Mouse (Mus musculus) kidney, postnatal 36 days (tissue): ENCODE results near the gene Slc24a3.
A peak's percentile ranks its signal among the peaks of the same experiment; 100 is the strongest.

Experiments
- DNase-seq, 2 experiments: peaks; one replicate each; pipeline ENCODE4 v3.0.0; 2021 to 2022; ENCODE audit warnings: mixed read lengths in 2 of 2

The Slc24a3 gene

GRCm38 (mm10) chr2:145288501-145288900 is 120.9 kb downstream of the Slc24a3 start:
- no peak for DNase-seq

DNA sequence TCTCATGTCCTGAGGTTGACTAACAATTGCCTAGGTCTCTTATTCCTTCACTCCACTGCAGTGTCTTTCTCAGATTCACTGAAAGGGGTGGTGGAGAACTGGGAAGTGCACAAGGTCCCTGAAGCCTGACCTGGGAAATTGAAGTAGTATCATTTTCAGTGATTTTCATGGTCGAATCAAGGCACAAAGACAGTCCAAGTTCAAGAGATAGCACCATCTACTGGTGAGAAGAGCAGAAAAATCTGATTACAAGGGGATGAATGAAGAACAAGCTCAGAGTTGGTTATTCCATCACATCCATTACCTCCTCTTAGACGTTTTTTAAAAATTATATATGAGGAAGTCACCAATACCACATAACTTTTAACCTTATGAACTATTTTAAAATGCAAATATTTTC is 123.9 kb downstream of the Slc24a3 start:
- DNase-seq: peak in 1 of 2 experiments; percentile 20

DNA sequence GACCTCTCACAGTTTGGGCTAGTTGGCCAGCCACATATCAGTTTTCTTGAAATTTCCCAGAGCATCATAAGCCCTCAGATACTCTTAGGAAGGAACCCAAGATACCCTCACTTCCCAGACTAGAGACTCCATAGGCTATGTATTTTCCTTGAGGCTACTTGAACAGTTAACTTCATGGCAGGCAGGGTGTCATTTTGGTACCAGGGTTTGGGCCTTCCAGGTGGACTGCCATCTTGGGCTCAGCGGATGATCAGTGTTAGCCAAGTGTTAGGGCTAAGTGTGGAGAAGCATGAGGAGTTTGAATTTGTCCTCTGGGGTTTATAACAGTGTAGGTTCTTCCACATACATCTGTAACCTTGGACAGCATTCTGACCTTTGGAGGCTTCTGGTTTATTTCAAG is 124.6 kb downstream of the Slc24a3 start:
- DNase-seq: no peak

DNA sequence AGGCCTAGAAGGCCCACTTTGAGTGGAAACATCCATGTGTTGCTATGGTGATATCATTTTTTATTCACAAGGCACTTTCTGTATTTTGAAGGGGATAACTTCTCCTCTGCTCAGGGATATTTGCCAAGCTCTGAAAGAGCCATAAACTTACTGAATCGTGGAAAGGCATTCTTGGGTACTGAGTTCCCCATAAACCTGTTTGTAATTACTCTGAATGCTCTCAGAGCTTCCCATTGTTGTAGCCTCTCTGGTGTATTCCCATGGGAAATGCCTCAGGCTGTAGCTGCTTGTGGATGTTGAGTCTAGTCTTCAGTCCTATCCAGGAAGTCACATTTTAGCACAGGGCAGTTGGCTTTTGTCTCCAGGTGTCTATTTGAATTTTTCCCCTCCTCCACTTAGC is 125.3 kb downstream of the Slc24a3 start:
- DNase-seq: no peak

- no peak for DNase-seq
Measured at GRCm38 (mm10) chr2:145296906-145297305, 129.4 kb downstream of the Slc24a3 start.

DNA sequence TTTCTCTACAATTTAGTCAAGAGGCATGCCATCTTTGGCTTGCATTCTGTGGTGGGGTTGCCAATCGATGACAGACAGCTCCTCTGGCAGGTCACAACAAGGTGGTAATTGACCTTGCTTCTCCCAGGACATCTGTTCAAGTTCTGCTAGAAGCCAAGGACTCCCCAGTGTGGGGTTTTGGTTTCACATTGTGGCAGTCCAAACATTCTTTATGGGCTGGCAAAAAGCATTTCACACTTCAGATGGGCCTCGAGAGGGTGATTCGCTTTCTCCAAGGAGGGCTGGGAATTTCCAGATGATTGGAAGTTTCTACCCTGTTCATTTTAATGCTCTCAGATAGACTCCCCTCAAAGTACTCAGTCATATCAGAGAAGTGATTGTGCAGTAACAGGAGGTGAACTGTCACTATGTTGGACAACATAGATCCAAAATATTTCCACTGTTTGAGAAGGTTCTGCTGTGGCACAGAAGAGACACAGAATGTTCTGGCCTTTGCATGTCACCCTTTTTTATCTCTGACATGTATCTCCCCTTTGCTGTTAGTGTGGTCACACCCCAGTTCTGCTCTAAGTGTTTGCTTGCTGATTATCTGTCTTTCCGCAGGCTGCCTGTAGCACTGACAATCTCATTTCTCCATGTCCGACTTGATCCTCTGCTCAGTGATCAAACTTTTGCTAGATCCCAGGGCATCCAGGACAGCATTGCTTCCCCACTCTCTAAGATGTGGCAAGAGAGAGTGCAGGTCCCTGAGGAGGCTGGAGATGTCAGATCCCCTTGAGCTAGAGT is 132.6 kb downstream of the Slc24a3 start:
- DNase-seq: no peak

- DNase-seq: no peak
Measured at GRCm38 (mm10) chr2:145307231-145307883, 139.8 kb downstream of the Slc24a3 start.

DNA sequence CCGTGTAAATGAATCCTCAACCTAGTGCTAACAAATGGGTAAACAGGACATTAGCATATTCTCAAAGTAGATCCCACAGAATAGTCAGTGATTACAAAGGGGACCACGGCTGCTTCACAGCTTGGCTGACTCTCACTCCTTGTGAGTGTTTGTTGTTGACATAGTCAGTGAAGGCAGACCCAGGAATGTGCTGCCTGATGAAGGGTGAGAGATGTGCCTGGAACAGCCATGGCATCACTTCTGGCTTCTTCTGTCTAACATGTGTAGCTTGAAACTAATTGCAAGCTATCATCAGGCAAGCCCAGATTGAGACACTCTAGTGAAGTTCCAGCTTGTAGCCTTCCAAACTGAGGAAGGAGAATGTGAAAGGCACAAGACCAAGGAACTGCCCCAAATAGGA is 151.4 kb downstream of the Slc24a3 start:
- DNase-seq: no peak

GRCm38 (mm10) chr2:145321287-145321686 is 153.7 kb downstream of the Slc24a3 start:
- DNase-seq: no peak

DNA sequence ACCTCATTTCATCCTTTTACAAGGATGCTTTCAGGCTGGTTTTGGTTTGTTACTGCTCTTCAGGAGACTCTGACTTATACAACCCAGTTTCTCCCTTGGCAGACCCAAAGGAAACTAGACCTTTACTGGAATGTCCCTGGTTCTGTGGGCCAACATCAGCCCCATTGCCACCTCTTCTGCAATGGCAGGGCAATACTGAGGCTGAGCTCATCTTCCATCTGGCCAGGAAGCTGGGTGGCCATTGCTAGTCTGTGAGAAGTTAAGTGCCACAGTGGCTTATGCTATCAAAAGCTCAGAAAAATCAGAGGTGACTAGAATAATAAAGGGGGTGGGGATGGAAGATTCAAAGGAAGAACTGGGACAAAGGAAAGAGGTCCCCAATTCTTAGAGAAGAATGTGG is 154.2 kb downstream of the Slc24a3 start:
- DNase-seq: no peak

GRCm38 (mm10) chr2:145324477-145324876 is 156.9 kb downstream of the Slc24a3 start:
- peak in 1 of 2 experiments; percentile 7 for DNase-seq

DNA sequence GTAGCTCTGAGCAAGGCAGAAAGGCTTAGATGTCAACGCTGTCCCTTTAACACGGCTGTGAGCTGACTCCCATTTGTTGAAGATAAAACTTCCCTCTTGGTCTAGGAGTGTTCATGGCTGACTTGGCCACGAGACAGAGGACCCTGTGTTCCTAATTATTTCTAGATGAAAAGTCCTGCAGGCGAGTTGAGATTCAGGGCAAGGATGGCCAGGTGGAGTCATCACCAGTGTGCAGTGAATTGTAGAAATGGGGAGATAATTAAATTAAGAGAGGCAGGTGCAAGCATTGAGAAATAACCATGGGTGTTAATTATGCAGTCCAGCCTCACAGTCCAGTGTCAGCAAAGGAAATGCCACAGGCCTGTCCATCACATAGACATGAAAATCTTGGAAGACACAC is 158.3 kb downstream of the Slc24a3 start:
- DNase-seq: no peak

DNA sequence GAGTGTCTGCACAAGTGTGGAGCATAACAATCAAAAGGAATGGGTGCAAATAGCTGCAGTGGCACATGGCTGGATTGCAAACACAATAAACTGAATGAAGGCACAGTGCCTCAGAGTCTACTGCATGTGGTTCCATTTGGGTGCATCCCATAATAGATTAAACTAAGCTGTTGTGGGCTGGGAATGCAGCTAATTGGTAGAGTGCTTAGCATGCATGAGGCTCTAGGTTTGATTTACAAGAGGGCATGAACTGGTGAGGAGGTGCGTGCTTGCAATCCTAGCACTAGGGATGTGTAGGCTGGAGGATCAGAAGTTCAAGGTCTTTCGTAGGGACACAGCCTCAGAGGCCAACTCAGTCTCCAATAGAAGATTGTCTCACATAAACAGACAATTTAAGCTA is 159.0 kb downstream of the Slc24a3 start:
- no peak for DNase-seq

DNA sequence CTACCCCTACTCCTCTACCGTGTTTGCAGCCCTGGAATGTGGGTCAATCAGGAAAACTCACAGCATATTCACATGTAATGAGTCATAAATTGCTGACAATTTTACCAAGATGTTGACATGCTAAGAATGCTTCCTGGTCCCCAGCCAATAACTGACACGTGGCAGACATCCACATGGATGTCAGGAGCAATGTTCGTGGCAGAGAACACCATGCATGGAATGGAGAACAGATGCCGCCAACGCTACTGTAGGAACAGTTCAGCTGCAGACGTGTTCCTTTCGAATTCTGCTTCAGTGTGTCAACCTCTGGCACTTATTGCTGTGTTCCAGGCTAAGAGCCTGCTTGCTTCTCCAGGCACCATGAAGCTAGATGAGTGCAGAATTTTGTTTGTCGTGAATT is 162.2 kb downstream of the Slc24a3 start:
- no peak for DNase-seq

DNA sequence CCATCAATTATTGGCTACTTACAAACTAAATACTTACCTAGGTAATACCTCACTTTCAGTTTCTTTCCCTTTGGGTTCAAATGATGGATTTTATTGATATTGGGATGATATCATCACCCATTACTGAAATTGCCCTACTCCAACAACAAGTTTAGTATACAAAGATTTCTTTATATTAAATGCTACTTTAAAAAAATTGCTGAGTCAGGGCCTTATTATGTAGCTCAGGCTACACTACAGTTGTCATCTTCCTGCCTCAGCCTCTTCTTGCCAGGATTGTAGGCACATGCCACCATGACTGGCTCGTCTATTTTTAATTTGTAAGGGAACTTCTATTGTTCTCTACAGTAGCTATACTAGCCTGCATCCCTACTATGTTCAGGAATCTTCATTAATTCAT is 164.0 kb downstream of the Slc24a3 start:
- DNase-seq: no peak

- no peak for DNase-seq
Measured at GRCm38 (mm10) chr2:145333466-145333865, 165.9 kb downstream of the Slc24a3 start.

DNA sequence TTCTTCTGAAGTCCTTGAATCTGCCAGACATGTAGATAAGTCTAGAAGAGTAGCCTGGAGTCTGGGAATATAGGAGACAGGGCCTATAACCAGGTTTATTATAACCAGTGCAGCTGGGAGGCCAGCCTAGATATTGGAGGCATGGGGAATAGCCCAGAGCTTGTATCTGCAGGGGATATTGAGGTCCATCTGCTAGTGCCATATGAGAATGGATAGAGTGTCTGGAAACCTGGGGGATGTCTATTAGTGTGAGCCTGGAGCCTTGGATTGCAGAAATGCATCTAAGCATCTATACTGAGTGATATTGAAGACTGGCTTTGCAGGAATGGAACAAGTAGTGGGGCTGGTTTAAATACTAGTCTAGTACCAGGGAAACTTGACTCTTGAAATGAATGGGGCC is 168.9 kb downstream of the Slc24a3 start:
- DNase-seq: no peak

GRCm38 (mm10) chr2:145340816-145341215 is 173.3 kb downstream of the Slc24a3 start:
- no peak for DNase-seq

GRCm38 (mm10) chr2:145342956-145343355 is 175.4 kb downstream of the Slc24a3 start:
- no peak for DNase-seq

DNA sequence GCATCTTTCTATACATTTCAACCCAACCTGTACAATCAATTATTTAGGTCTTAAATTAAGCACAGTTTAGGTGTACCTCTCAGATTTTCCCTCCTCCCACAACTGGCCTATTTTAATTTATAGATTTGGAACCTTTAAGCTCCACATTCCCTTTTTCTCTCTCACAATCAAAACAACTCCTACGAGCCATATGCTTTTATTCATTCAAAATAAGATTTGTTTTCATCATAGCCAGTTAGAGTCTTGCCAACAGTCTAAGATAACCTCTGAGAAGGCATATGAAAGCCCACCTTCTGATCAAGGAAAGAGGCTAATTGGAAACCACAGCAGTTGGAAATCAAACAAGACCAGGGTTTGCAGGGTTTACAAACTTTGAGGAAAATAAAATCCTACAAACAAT is 177.0 kb downstream of the Slc24a3 start:
- no peak for DNase-seq

GRCm38 (mm10) chr2:145353801-145354200 is 186.2 kb downstream of the Slc24a3 start:
- no peak for DNase-seq

DNA sequence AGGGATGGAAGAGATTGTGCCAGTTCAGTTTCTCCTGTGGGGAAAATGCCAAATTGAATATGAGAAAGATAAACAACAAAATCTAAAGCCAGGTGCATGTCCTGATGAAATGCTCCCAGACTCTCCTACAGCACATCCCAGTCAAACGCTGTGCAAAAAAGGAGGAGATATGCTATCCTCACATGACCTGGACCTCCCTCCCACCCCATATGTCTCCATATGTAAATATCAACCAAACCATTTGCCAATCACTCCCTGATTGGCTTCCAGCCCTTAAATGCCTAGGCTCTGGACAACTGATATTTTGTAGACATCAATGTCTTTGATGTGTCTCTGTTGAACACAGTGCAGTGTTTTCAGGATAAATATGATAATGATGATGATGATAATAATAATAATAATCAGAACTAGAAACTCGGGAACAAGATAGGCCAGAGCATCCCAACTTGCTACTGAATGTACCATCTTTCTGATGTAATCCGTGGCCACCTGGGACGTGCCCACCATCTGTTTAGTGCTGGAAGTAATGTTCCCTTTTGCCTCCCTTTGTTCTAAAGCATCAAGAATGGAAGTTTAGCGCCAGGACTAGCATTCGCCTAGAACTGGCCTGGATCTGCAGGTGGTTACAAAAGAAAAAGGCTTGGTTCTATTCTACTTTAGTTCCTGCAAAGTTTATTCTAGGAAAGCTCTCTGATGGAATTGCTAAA is 190.8 kb downstream of the Slc24a3 start:
- no peak for DNase-seq

DNA sequence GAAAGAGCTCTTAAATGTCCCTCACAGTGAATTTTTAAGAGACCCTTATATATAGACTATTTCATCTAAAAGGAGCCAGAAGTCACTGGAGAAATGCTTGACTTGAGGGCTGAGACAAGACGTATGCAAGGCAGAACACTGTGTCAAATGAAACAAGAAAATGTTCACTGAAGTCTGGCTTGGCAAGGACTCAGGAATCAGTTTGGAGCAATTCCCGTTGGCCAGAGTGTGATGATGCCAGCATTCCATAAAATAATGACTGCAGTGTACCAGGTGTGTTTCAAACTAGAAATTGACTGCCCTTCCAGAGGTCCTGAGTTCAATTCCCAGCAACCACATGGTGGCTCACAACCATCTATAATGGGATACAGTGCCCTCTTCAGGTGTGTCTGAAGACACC is 196.1 kb downstream of the Slc24a3 start:
- DNase-seq: no peak

GRCm38 (mm10) chr2:145368701-145369100 is 201.1 kb downstream of the Slc24a3 start:
- no peak for DNase-seq
